Mouse (Mus musculus) cortical plate, adult 2 months (tissue): ENCODE measurements around the gene Aebp2.

Source experiments
- CTCF ChIP-seq: fragments of 200-500 bp; IDR thresholded peaks from 2 replicates; pipeline ENCODE4 v1.5.1; 2011; ENCODE audit warnings: mild to moderate bottlenecking, control low read depth, low read length; ENCODE audit not compliant: insufficient read depth; ENCODE audit errors: extremely low read depth
- POLR2A ChIP-seq: fragments of 200-500 bp; IDR thresholded peaks from 2 replicates; pipeline ENCODE4 v1.6.1; 2011; ENCODE audit warnings: mild to moderate bottlenecking, low read length, control low read depth; ENCODE audit not compliant: insufficient read depth; ENCODE audit errors: extremely low read depth

DNA sequence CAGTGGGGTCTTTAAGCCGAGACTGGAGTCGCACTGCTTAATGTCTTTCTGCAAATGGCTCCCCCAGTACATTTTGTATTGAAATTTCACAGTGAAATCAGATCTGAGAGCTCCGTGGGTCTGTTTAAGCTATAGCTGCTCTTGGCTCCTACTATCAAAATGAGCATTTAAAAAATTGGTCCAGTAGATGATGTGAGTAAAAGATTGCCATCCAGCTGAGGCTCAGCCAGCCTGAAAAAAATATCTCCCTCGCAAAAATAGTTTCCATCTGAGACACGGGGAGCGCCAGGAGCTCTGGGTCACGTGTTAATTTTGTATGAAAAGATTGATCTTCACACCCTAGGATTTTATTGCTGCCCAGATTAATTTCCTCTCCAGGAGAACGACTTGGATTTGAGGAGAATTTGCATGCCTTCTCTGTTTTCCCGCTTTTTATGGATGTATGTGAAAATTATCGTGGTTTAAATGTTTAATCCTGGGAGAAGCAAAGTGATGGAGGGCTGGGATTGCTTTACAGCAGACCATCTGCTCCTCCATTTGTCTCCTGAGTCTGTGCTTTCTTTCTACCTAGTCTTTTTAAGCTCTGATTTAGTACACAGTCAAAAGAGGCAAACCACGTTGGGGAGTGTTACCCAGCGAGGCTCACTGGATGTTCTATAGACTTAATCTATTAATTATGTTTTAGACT, 73.9 kb downstream of the Aebp2 start:
- TF ChIP-seq POLR2A, result no peak
- no peak for TF ChIP-seq CTCF
